Mouse (Mus musculus): ENCODE data around the gene Dlg2. TPM values are rescaled to one million over a fixed set of nuclear protein-coding genes. Genes with fewer than 3 reads are reported as not detected.

Gene Dlg2
- polyA plus RNA-seq, 1 experiment = 0.85 TPM

DNA sequence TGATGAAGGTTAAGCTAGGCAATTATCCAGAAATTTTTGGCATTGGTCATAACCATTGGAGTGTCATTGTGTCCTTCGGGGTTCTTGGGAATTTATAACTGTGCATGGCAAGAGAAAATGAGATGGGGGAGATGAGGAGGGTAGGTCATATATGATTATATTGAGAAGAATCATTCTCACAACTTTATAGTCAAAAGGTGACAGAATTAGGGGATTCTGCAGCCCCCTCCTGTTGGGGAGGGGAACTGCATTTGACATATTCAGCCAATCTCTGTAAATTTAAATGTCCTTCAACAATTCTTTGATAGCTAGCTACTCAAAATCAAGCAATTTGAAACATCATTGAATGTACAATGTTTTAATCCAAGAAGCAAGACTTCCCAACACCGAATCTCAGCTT is 1201.5 kb downstream of the Dlg2 start:
- Histone ChIP-seq H3K4me1 (ENCODE audit: control insufficient read depth, insufficient read depth, low read length) (no peaks in the 10 kb centered on the region), H3K27ac (ENCODE audit: insufficient read depth, low read length) (no peak overlapping the region)
- TF ChIP-seq CTCF (IDR thresholded peaks at IDR 0.05; ENCODE audit: low read depth, low read length) = no peak
- no peak for TF ChIP-seq EP300 (IDR thresholded peaks at IDR 0.05; ENCODE audit: insufficient read depth, low read depth, low read length)
- TF ChIP-seq POLR2A (IDR thresholded peaks at IDR 0.05; ENCODE audit: insufficient read depth, low read length) = no peak

DNA sequence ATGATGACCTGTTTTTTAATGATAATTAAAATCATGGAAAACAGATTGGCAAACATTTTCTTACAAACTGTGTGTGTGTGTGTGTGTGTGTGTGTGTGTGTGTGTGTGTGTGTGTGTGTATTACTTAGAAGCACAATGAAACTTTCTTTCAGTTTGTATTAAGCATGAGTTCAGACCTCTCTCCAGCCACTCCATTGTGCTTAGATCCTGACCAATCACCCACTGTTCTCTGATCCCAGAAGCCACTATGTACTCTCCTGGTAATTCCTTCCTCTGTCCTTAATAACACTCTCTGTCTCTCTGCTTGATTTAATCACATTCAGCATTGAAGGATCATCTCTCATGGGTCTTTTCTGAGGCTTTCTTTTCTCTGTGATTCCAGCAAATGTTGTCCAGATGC is 1211.5 kb downstream of the Dlg2 start:
- no peak overlapping the region for H3K27ac ChIP-seq (ENCODE audit: insufficient read depth, low read length)
- no peaks in the 10 kb centered on the region for H3K27me3 ChIP-seq (ENCODE audit: control insufficient read depth, insufficient read depth, low read length, poor library complexity, severe bottlenecking)
- no peak overlapping the region for H3K4me3 ChIP-seq (ENCODE audit: low read depth, low read length)
- no peaks in the 10 kb centered on the region for H3K4me1 ChIP-seq (ENCODE audit: control insufficient read depth, insufficient read depth, low read length)
- no peak overlapping the region for H3K9ac ChIP-seq (ENCODE audit: low read depth, poor library complexity, severe bottlenecking)
- H3K36me3 ChIP-seq (ENCODE audit: control insufficient read depth, insufficient read depth, low read length, poor library complexity, severe bottlenecking) = no peaks in the 10 kb centered on the region
- no peaks in the 10 kb centered on the region for H3K9me3 ChIP-seq (replicated peaks; ENCODE audit: control insufficient read depth, insufficient read depth, low read length, poor library complexity, severe bottlenecking)
- TF ChIP-seq POLR2A (IDR thresholded peaks at IDR 0.05; ENCODE audit: insufficient read depth, low read length) = no peak
- TF ChIP-seq EP300 (IDR thresholded peaks at IDR 0.05; ENCODE audit: insufficient read depth, low read depth, low read length) = no peak
- TF ChIP-seq CTCF (IDR thresholded peaks at IDR 0.05; ENCODE audit: low read depth, low read length) = no peak

More for the DNA sequence above, 1201.5 kb downstream of the Dlg2 start:
- Histone ChIP-seq H3K4me3 (ENCODE audit: low read depth, low read length) (no peak overlapping the region), H3K27me3 (ENCODE audit: control insufficient read depth, insufficient read depth, low read length, poor library complexity, severe bottlenecking) (no peaks in the 10 kb centered on the region), H3K36me3 (ENCODE audit: control insufficient read depth, insufficient read depth, low read length, poor library complexity, severe bottlenecking) (no peaks in the 10 kb centered on the region), H3K9ac (ENCODE audit: low read depth, poor library complexity, severe bottlenecking) (no peak overlapping the region), H3K9me3 (replicated peaks; ENCODE audit: control insufficient read depth, insufficient read depth, low read length, poor library complexity, severe bottlenecking) (no peaks in the 10 kb centered on the region)

DNA sequence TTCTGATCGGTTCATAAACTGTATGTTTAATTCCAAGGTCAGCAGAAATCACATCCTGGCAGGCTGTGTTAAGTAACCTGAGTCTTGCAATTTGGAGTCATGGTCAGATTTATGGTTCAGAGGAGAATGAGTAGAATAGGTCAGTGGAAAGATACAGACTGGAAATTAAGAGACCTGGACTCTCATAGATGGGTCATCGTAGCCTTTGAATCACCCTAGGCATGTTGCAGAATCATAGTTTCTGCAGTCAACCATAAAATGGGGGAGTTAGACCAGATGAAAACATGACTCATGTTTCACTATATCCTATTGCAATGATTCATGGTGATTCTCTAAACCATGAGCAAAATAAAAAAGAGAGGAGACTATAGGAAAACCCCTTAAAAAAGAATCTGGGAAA is 1213.4 kb downstream of the Dlg2 start:
- Histone ChIP-seq H3K27ac (ENCODE audit: insufficient read depth, low read length) (no peak overlapping the region), H3K9ac (ENCODE audit: low read depth, poor library complexity, severe bottlenecking) (no peak overlapping the region), H3K4me1 (ENCODE audit: control insufficient read depth, insufficient read depth, low read length) (no peaks in the 10 kb centered on the region), H3K36me3 (ENCODE audit: control insufficient read depth, insufficient read depth, low read length, poor library complexity, severe bottlenecking) (no peaks in the 10 kb centered on the region), H3K9me3 (replicated peaks; ENCODE audit: control insufficient read depth, insufficient read depth, low read length, poor library complexity, severe bottlenecking) (no peaks in the 10 kb centered on the region), H3K27me3 (ENCODE audit: control insufficient read depth, insufficient read depth, low read length, poor library complexity, severe bottlenecking) (no peaks in the 10 kb centered on the region), H3K4me3 (ENCODE audit: low read depth, low read length) (no peak overlapping the region)
- no peak for TF ChIP-seq POLR2A (IDR thresholded peaks at IDR 0.05; ENCODE audit: insufficient read depth, low read length)
- TF ChIP-seq CTCF (IDR thresholded peaks at IDR 0.05; ENCODE audit: low read depth, low read length) = no peak
- TF ChIP-seq EP300 (IDR thresholded peaks at IDR 0.05; ENCODE audit: insufficient read depth, low read depth, low read length) = no peak

DNA sequence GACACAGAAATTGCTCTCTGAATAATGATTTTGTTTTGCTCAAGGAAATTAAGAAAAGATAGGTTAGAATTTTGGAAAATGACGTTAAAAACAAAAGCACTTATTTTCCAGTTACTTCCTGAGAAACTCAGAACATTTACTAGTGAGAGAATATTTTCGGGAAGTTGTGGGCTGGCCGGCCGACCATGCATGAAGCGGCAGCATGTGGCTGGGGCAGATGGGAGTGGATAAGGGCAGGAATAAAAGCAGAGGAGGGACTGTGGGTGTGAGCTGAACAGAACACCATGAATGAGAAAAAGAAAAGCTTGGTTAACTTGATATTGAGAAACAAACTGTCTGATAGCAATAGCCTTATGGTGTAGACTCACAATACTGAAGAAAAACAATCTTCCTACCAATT is 1233.4 kb downstream of the Dlg2 start:
- Histone ChIP-seq H3K27ac (ENCODE audit: insufficient read depth, low read length) (no peak overlapping the region), H3K9me3 (replicated peaks; ENCODE audit: control insufficient read depth, insufficient read depth, low read length, poor library complexity, severe bottlenecking) (no peaks in the 10 kb centered on the region), H3K4me3 (ENCODE audit: low read depth, low read length) (no peak overlapping the region), H3K36me3 (ENCODE audit: control insufficient read depth, insufficient read depth, low read length, poor library complexity, severe bottlenecking) (no peaks in the 10 kb centered on the region), H3K4me1 (ENCODE audit: control insufficient read depth, insufficient read depth, low read length) (no peaks in the 10 kb centered on the region), H3K9ac (ENCODE audit: low read depth, poor library complexity, severe bottlenecking) (no peak overlapping the region), H3K27me3 (ENCODE audit: control insufficient read depth, insufficient read depth, low read length, poor library complexity, severe bottlenecking) (no peaks in the 10 kb centered on the region)
- no peak for TF ChIP-seq EP300 (IDR thresholded peaks at IDR 0.05; ENCODE audit: insufficient read depth, low read depth, low read length)
- no peak for TF ChIP-seq CTCF (IDR thresholded peaks at IDR 0.05; ENCODE audit: low read depth, low read length)
- no peak for TF ChIP-seq POLR2A (IDR thresholded peaks at IDR 0.05; ENCODE audit: insufficient read depth, low read length)

DNA sequence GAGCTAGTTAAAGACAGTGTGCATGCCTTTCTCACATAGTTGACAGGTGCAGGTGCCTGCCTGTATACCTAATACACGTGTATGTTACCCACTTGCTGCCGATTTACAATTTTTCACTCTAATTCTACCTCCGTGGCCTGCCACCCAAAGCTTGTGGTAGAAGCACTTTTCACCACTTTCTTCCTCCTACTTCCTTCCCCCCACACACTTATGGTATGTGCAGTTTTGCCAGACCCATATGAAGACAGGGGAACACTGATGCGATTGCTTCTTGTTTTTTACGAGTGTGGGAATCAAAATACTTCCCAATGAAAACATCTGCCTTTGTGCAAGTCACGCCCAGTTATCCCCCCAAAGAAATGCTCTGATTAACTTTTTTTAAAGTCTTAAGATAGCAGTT is 1234.7 kb downstream of the Dlg2 start:
- no peaks in the 10 kb centered on the region for H3K36me3 ChIP-seq (ENCODE audit: control insufficient read depth, insufficient read depth, low read length, poor library complexity, severe bottlenecking)
- TF ChIP-seq EP300 (IDR thresholded peaks at IDR 0.05; ENCODE audit: insufficient read depth, low read depth, low read length) (no peak), CTCF (IDR thresholded peaks at IDR 0.05; ENCODE audit: low read depth, low read length) (no peak), POLR2A (IDR thresholded peaks at IDR 0.05; ENCODE audit: insufficient read depth, low read length) (no peak)
- H3K9ac ChIP-seq (ENCODE audit: low read depth, poor library complexity, severe bottlenecking) = no peak overlapping the region
- H3K27me3 ChIP-seq (ENCODE audit: control insufficient read depth, insufficient read depth, low read length, poor library complexity, severe bottlenecking) = no peaks in the 10 kb centered on the region; the same call in 1 of the 2 replicates
- H3K9me3 ChIP-seq (replicated peaks; ENCODE audit: control insufficient read depth, insufficient read depth, low read length, poor library complexity, severe bottlenecking) = no peaks in the 10 kb centered on the region
- no peak overlapping the region for H3K27ac ChIP-seq (ENCODE audit: insufficient read depth, low read length)
- H3K4me1 ChIP-seq (ENCODE audit: control insufficient read depth, insufficient read depth, low read length) = no peaks in the 10 kb centered on the region
- no peak overlapping the region for H3K4me3 ChIP-seq (ENCODE audit: low read depth, low read length)

DNA sequence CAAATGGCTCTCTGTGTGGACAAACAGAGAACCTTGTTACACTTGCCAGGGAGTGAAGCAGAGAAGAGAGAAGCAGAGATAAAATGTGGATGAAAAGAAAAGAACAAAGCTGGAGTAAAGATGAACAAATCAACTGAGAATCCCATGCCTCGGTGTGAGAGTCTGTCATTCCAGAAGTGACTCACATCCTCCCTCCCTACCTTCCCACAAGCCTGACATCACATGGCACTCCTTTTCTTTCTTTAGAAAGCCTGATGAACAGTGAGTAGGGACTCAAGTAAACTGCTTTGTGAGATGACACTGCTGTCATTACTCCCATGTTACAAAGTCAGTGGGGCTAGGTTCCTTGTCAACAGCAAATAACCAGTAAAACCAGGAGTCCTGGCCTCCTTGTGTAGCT is 1239.3 kb downstream of the Dlg2 start:
- H3K4me1 ChIP-seq (ENCODE audit: control insufficient read depth, insufficient read depth, low read length) = no peaks in the 10 kb centered on the region
- no peak for TF ChIP-seq EP300 (IDR thresholded peaks at IDR 0.05; ENCODE audit: insufficient read depth, low read depth, low read length)
- no peak for TF ChIP-seq POLR2A (IDR thresholded peaks at IDR 0.05; ENCODE audit: insufficient read depth, low read length)
- no peak for TF ChIP-seq CTCF (IDR thresholded peaks at IDR 0.05; ENCODE audit: low read depth, low read length)
- H3K9me3 ChIP-seq (replicated peaks; ENCODE audit: control insufficient read depth, insufficient read depth, low read length, poor library complexity, severe bottlenecking) = no peaks in the 10 kb centered on the region
- H3K27ac ChIP-seq (ENCODE audit: insufficient read depth, low read length) = no peak overlapping the region
- H3K36me3 ChIP-seq (ENCODE audit: control insufficient read depth, insufficient read depth, low read length, poor library complexity, severe bottlenecking) = no peaks in the 10 kb centered on the region
- no peaks in the 10 kb centered on the region; the same call in 1 of the 2 replicates for H3K27me3 ChIP-seq (ENCODE audit: control insufficient read depth, insufficient read depth, low read length, poor library complexity, severe bottlenecking)
- no peak overlapping the region for H3K9ac ChIP-seq (ENCODE audit: low read depth, poor library complexity, severe bottlenecking)
- no peak overlapping the region for H3K4me3 ChIP-seq (ENCODE audit: low read depth, low read length)

Measured in ES-Bruce4 (cell line).